Mouse (Mus musculus): ENCODE measurements around the gene Vmn1r196. TPM values are rescaled to one million over a fixed set of nuclear protein-coding genes. Genes with fewer than 3 reads are reported as not detected.

The Vmn1r196 gene
- polyA plus RNA-seq, 1 experiment from 2014 or later = not detected

Other genes starting within 250 kb of the Vmn1r196 start
- 18.2 and 20.9 TPM in 2 replicates for gene Hist1h4i, start 248.6 kb upstream of the Vmn1r196 start, polyA plus RNA-seq (2016; fragmentation: Nextera tagmentation; extraction: Ambion mirVana)
- 52.7 and 56.3 TPM in 2 replicates for gene Hist1h2ag, start 247.0 kb upstream of the Vmn1r196 start, polyA plus RNA-seq (2016; fragmentation: Nextera tagmentation; extraction: Ambion mirVana)
- 7.2 and 11.9 TPM in 2 replicates for gene Hist1h2bj, start 246.7 kb upstream of the Vmn1r196 start, polyA plus RNA-seq (2016; fragmentation: Nextera tagmentation; extraction: Ambion mirVana)
- not detected in 2 replicates for gene Vmn1r188, start 205.5 kb upstream of the Vmn1r196 start, polyA plus RNA-seq (2016; fragmentation: Nextera tagmentation; extraction: Ambion mirVana)
- not detected in 2 replicates for gene Vmn1r189, start 184.1 kb upstream of the Vmn1r196 start, polyA plus RNA-seq (2016; fragmentation: Nextera tagmentation; extraction: Ambion mirVana)
- gene Vmn1r191, start 106.0 kb upstream of the Vmn1r196 start, polyA plus RNA-seq (2016; fragmentation: Nextera tagmentation; extraction: Ambion mirVana) = not detected in 2 replicates
- gene Vmn1r192, start 98.8 kb upstream of the Vmn1r196 start, polyA plus RNA-seq (2016; fragmentation: Nextera tagmentation; extraction: Ambion mirVana) = not detected in 2 replicates
- gene Vmn1r193, start 66.8 kb upstream of the Vmn1r196 start, polyA plus RNA-seq (2016; fragmentation: Nextera tagmentation; extraction: Ambion mirVana) = not detected in 2 replicates
- not detected in 2 replicates for gene Vmn1r194, start 45.7 kb upstream of the Vmn1r196 start, polyA plus RNA-seq (2016; fragmentation: Nextera tagmentation; extraction: Ambion mirVana)
- not detected in 2 replicates for gene Vmn1r195, start 19.4 kb upstream of the Vmn1r196 start, polyA plus RNA-seq (2016; fragmentation: Nextera tagmentation; extraction: Ambion mirVana)
- not detected in 2 replicates for gene Vmn1r197, start 34.7 kb downstream of the Vmn1r196 start, polyA plus RNA-seq (2016; fragmentation: Nextera tagmentation; extraction: Ambion mirVana)
- not detected in 2 replicates for gene Vmn1r198, start 60.4 kb downstream of the Vmn1r196 start, polyA plus RNA-seq (2016; fragmentation: Nextera tagmentation; extraction: Ambion mirVana)
- not detected in 2 replicates for gene Vmn1r199, start 89.9 kb downstream of the Vmn1r196 start, polyA plus RNA-seq (2016; fragmentation: Nextera tagmentation; extraction: Ambion mirVana)
- not detected in 2 replicates for gene Vmn1r200, start 100.5 kb downstream of the Vmn1r196 start, polyA plus RNA-seq (2016; fragmentation: Nextera tagmentation; extraction: Ambion mirVana)
- gene Vmn1r201, start 182.0 kb downstream of the Vmn1r196 start, polyA plus RNA-seq (2016; fragmentation: Nextera tagmentation; extraction: Ambion mirVana) = not detected in 2 replicates
- not detected in 2 replicates for gene Vmn1r202, start 215.5 kb downstream of the Vmn1r196 start, polyA plus RNA-seq (2016; fragmentation: Nextera tagmentation; extraction: Ambion mirVana)
- not detected in 2 replicates for gene Vmn1r203, start 228.2 kb downstream of the Vmn1r196 start, polyA plus RNA-seq (2016; fragmentation: Nextera tagmentation; extraction: Ambion mirVana)